Mouse (Mus musculus) megakaryocyte, adult 5-6 weeks (primary cell): ENCODE data around the gene Gm6904. TPM values are rescaled to one million over a fixed set of nuclear protein-coding genes. Genes with fewer than 3 reads are reported as not detected.

Source experiments
- total RNA-seq, 2 experiments: library from RNA; stranded (forward) in 1 of 2; stranded (reverse) in 1 of 2; fragments of 153-499, 151-499 nt in 1 of 2; fragments of 221-1000, 200-1000 nt in 1 of 2; gene quantifications; 2 replicates each; pipeline versions ENCODE4 v1.2.3 to v1.2.4; 2015 to 2017

The Gm6904 gene
- total RNA-seq, 2 experiments from 2014 or later: 1.4 TPM; not detected in 1

Other genes with a start within 250 kb of the Gm6904 start
- gene 1700129C05Rik, start 117.3 kb downstream of the Gm6904 start, total RNA-seq (2015): not detected in 2 replicates
- gene 1700129C05Rik, start 117.3 kb downstream of the Gm6904 start, total RNA-seq (2017): not detected in 2 replicates
- not detected in 2 replicates for gene Gm5142, start 81.5 kb downstream of the Gm6904 start, total RNA-seq (2015)
- not detected in 2 replicates for gene Gm5142, start 81.5 kb downstream of the Gm6904 start, total RNA-seq (2017)
- 28.0 and 32.7 TPM in 2 replicates for gene Rcbtb1, start 59.0 kb downstream of the Gm6904 start, total RNA-seq (2015)
- 16.7 and 19.7 TPM in 2 replicates for gene Rcbtb1, start 59.0 kb downstream of the Gm6904 start, total RNA-seq (2017)
- 7.3 and 8.0 TPM in 2 replicates for gene Phf11a, start 37.3 kb upstream of the Gm6904 start, total RNA-seq (2015)
- 7.5 and 9.8 TPM in 2 replicates for gene Phf11a, start 37.3 kb upstream of the Gm6904 start, total RNA-seq (2017)
- gene Phf11b, start 81.1 kb upstream of the Gm6904 start, total RNA-seq (2015): 28.6 and 31.1 TPM in 2 replicates
- gene Phf11b, start 81.1 kb upstream of the Gm6904 start, total RNA-seq (2017): 38.6 and 43.7 TPM in 2 replicates
- gene Phf11d, start 105.3 kb upstream of the Gm6904 start, total RNA-seq (2015): 8.1 and 12.3 TPM in 2 replicates
- 17.4 and 20.1 TPM in 2 replicates for gene Phf11d, start 105.3 kb upstream of the Gm6904 start, total RNA-seq (2017)
- gene Phf11c, start 135.2 kb upstream of the Gm6904 start, total RNA-seq (2015): 1.8 and 2.9 TPM in 2 replicates
- gene Phf11c, start 135.2 kb upstream of the Gm6904 start, total RNA-seq (2017): 1.7 and 2.5 TPM in 2 replicates
- gene Setdb2, start 180.7 kb upstream of the Gm6904 start, total RNA-seq (2015): 40.4 and 40.9 TPM in 2 replicates
- 34.0 and 40.5 TPM in 2 replicates for gene Setdb2, start 180.7 kb upstream of the Gm6904 start, total RNA-seq (2017)
- 34.5 and 36.8 TPM in 2 replicates for gene Cab39l, start 180.8 kb upstream of the Gm6904 start, total RNA-seq (2015)
- gene Cab39l, start 180.8 kb upstream of the Gm6904 start, total RNA-seq (2017): 29.9 and 30.7 TPM in 2 replicates